Mouse (Mus musculus) bone marrow macrophage, adult 2 months (primary cell): ENCODE measurements at regions not wholly inside any gene's neighbourhood (a gene's known extent, or its start where the extent isn't known, plus 50 kb on each side); places are given as distances from the start of the nearest gene placed in this dataset.

Experiments used
- CTCF ChIP-seq: IDR thresholded peaks from 2 replicates; pipeline ENCODE4 v1.5.1; 2012; ENCODE audit warnings: low read depth, mild to moderate bottlenecking, low read length, moderate library complexity
- POLR2A ChIP-seq: IDR thresholded peaks from 2 replicates; pipeline ENCODE4 v1.6.1; 2012; ENCODE audit warnings: mild to moderate bottlenecking, low read depth, low read length, borderline replicate concordance

DNA sequence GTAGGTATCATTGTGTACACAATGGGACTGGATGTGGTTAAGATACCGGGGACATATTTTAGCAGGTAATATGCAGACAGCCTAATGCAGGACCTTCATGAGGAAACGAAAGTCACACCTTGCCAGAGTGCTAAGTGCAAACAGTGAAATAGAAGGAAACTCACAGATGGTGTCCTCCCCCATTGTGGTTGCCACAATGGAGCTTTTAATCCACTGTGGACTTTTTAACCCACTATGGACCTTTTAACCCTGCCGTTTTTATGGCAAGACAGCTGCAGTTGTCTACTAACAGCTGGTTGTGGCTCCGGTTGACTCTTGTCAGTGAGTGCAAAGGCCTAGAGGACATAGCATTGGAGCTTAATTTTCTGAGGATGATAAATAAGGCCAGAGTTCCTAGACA is 121.5 kb downstream of the Cth start:
- TF ChIP-seq CTCF (no peak), POLR2A (no peak)
